Mouse (Mus musculus) erythroblast, embryonic 14.5 days (primary cell): ENCODE results near the gene Cdc42bpa.

Source experiments
- GATA1 ChIP-seq: IDR thresholded peaks from 2 replicates; pipeline ENCODE4 v1.6.1; 2012; ENCODE audit warnings: low read length, inconsistent platforms, mixed read lengths
- TAL1 ChIP-seq: IDR thresholded peaks from 3 replicates; pipeline ENCODE4 v1.6.1; 2012; ENCODE audit warnings: low read length, inconsistent platforms, mixed read lengths

- TF ChIP-seq GATA1 (no peak), TAL1 (no peak)
These were observed 206.3 kb downstream of the Cdc42bpa start for GRCm38 (mm10) chr1:180166533-180166932.
